Mouse (Mus musculus): ENCODE measurements around the gene Agpat1. TPM values are rescaled to one million over a fixed set of nuclear protein-coding genes. Genes with fewer than 3 reads are reported as not detected.

Gene Agpat1
- polyA plus RNA-seq, 1 experiment from 2014 or later = 64.8 TPM

GRCm38 (mm10) chr17:34604511-34605237 lies 612 bp downstream of the Agpat1 start:
- 15% methylated on average over 24 of the region's 24 CpGs for WGBS

GRCm38 (mm10) chr17:34605609-34606008 lies 1.5 kb downstream of the Agpat1 start:
- peak; percentile 94 for DNase-seq (ENCODE audit: low spot score)
- H3K27me3 ChIP-seq (replicated peaks; ENCODE audit: control insufficient read depth, insufficient read depth, low read length) = no peaks in the 10 kb centered on the region
- H3K9me3 ChIP-seq (ENCODE audit: control insufficient read depth, low read length) = no peaks in the 10 kb centered on the region
- peak overlapping the region; percentile 87 for H3K9ac ChIP-seq (ENCODE audit: low read depth, low read length)
- peak overlapping the region; percentile 95 for H3K4me2 ChIP-seq
- peaks cover 25% of the 10 kb centered on the region for H3K4me1 ChIP-seq (replicated peaks; ENCODE audit: control insufficient read depth, insufficient read depth, low read length)
- 1% methylated on average over 30 of the region's 30 CpGs for WGBS
- peak; percentile 61 for ATAC-seq (replicated peaks; ENCODE audit: low FRiP score)
- H3K4me3 ChIP-seq (ENCODE audit: low read depth, low read length) = peak overlapping the region; percentile 98
- H3K27ac ChIP-seq (ENCODE audit: low read depth, low read length) = peak overlapping the region; percentile 95
- H3K36me3 ChIP-seq (ENCODE audit: control insufficient read depth, insufficient read depth, low read length) = peaks cover 10% of the 10 kb centered on the region; the same call in 1 of the 2 replicates

More at GRCm38 (mm10) chr17:34604511-34605237, 612 bp downstream of the Agpat1 start:
- Histone ChIP-seq H3K9ac (ENCODE audit: low read depth, low read length) (peak overlapping the region; percentile 87), H3K4me3 (ENCODE audit: low read depth, low read length) (peak overlapping the region; percentile 98), H3K36me3 (ENCODE audit: control insufficient read depth, insufficient read depth, low read length) (peaks cover 11% of the 10 kb centered on the region), H3K27me3 (replicated peaks; ENCODE audit: control insufficient read depth, insufficient read depth, low read length) (no peaks in the 10 kb centered on the region), H3K9me3 (ENCODE audit: control insufficient read depth, low read length) (no peaks in the 10 kb centered on the region), H3K4me2 (peak overlapping the region; percentile 95), H3K4me1 (replicated peaks; ENCODE audit: control insufficient read depth, insufficient read depth, low read length) (peaks cover 25% of the 10 kb centered on the region), H3K27ac (ENCODE audit: low read depth, low read length) (peak overlapping the region; percentile 95)
- DNase-seq (ENCODE audit: low spot score) (no peak), ATAC-seq (replicated peaks; ENCODE audit: low FRiP score) (no peak)

- 16% methylated on average over 32 of the region's 32 CpGs for WGBS
- DNase-seq (ENCODE audit: low spot score) = no peak
- Histone ChIP-seq H3K4me1 (replicated peaks; ENCODE audit: control insufficient read depth, insufficient read depth, low read length) (peaks cover 25% of the 10 kb centered on the region), H3K4me3 (ENCODE audit: low read depth, low read length) (peak overlapping the region; percentile 98), H3K36me3 (ENCODE audit: control insufficient read depth, insufficient read depth, low read length) (peaks cover 16% of the 10 kb centered on the region), H3K27me3 (replicated peaks; ENCODE audit: control insufficient read depth, insufficient read depth, low read length) (no peaks in the 10 kb centered on the region), H3K9ac (ENCODE audit: low read depth, low read length) (peak overlapping the region; percentile 87), H3K27ac (ENCODE audit: low read depth, low read length) (peak overlapping the region; percentile 70), H3K4me2 (peak overlapping the region; percentile 95), H3K9me3 (ENCODE audit: control insufficient read depth, low read length) (no peaks in the 10 kb centered on the region)
- ATAC-seq (replicated peaks; ENCODE audit: low FRiP score) = no peak
Observed at GRCm38 (mm10) chr17:34606186-34607039, 2.4 kb downstream of the Agpat1 start.

- H3K27ac ChIP-seq (ENCODE audit: low read depth, low read length) = no peak overlapping the region
- no peaks in the 10 kb centered on the region for H3K9me3 ChIP-seq (ENCODE audit: control insufficient read depth, low read length)
- 0 out of 2 replicates have a peak overlapping the region, but pooled peaks have one; percentile 20 for H3K4me2 ChIP-seq
- no peak overlapping the region for H3K9ac ChIP-seq (ENCODE audit: low read depth, low read length)
- H3K4me1 ChIP-seq (replicated peaks; ENCODE audit: control insufficient read depth, insufficient read depth, low read length) = peaks cover 23% of the 10 kb centered on the region
- ATAC-seq (replicated peaks; ENCODE audit: low FRiP score) (no peak), DNase-seq (ENCODE audit: low spot score) (no peak)
- no peaks in the 10 kb centered on the region for H3K27me3 ChIP-seq (replicated peaks; ENCODE audit: control insufficient read depth, insufficient read depth, low read length)
- H3K36me3 ChIP-seq (ENCODE audit: control insufficient read depth, insufficient read depth, low read length) = peaks cover 20% of the 10 kb centered on the region
- H3K4me3 ChIP-seq (ENCODE audit: low read depth, low read length) = no peak overlapping the region
- 87% methylated on average over 7 of the region's 7 CpGs for WGBS
Observed at GRCm38 (mm10) chr17:34607997-34608396, 3.9 kb downstream of the Agpat1 start.

- H3K9ac ChIP-seq (ENCODE audit: low read depth, low read length) = no peak overlapping the region
- H3K4me2 ChIP-seq = no peak overlapping the region
- no peak overlapping the region for H3K4me3 ChIP-seq (ENCODE audit: low read depth, low read length)
- no peak for DNase-seq (ENCODE audit: low spot score)
- peaks cover 24% of the 10 kb centered on the region for H3K4me1 ChIP-seq (replicated peaks; ENCODE audit: control insufficient read depth, insufficient read depth, low read length)
- 94% methylated on average over 8 of the region's 8 CpGs for WGBS
- no peak overlapping the region for H3K27ac ChIP-seq (ENCODE audit: low read depth, low read length)
- no peak for ATAC-seq (replicated peaks; ENCODE audit: low FRiP score)
- no peaks in the 10 kb centered on the region for H3K27me3 ChIP-seq (replicated peaks; ENCODE audit: control insufficient read depth, insufficient read depth, low read length)
- peaks cover 26% of the 10 kb centered on the region for H3K36me3 ChIP-seq (ENCODE audit: control insufficient read depth, insufficient read depth, low read length)
- no peaks in the 10 kb centered on the region for H3K9me3 ChIP-seq (ENCODE audit: control insufficient read depth, low read length)
Observed at GRCm38 (mm10) chr17:34611050-34611449, 7.0 kb downstream of the Agpat1 start.

GRCm38 (mm10) chr17:34613054-34613645 lies 9.1 kb downstream of the Agpat1 start:
- Histone ChIP-seq H3K27ac (ENCODE audit: low read depth, low read length) (peak overlapping the region; percentile 71), H3K9ac (ENCODE audit: low read depth, low read length) (peak overlapping the region; percentile 20; the same call in 1 of the 2 replicates), H3K4me3 (ENCODE audit: low read depth, low read length) (no peak overlapping the region), H3K27me3 (replicated peaks; ENCODE audit: control insufficient read depth, insufficient read depth, low read length) (no peaks in the 10 kb centered on the region), H3K36me3 (ENCODE audit: control insufficient read depth, insufficient read depth, low read length) (peaks cover 26% of the 10 kb centered on the region), H3K4me1 (replicated peaks; ENCODE audit: control insufficient read depth, insufficient read depth, low read length) (peaks cover 13% of the 10 kb centered on the region), H3K4me2 (no peak overlapping the region), H3K9me3 (ENCODE audit: control insufficient read depth, low read length) (no peaks in the 10 kb centered on the region)
- ATAC-seq (replicated peaks; ENCODE audit: low FRiP score) (peak; percentile 58), DNase-seq (ENCODE audit: low spot score) (no peak)
- WGBS = 59% methylated on average over 11 of the region's 11 CpGs

- H3K9me3 ChIP-seq (ENCODE audit: control insufficient read depth, low read length) = no peaks in the 10 kb centered on the region
- WGBS = 89% methylated on average over 10 of the region's 10 CpGs
- no peaks in the 10 kb centered on the region for H3K27me3 ChIP-seq (replicated peaks; ENCODE audit: control insufficient read depth, insufficient read depth, low read length)
- peaks cover 9% of the 10 kb centered on the region for H3K4me1 ChIP-seq (replicated peaks; ENCODE audit: control insufficient read depth, insufficient read depth, low read length)
- 0 out of 2 replicates have a peak overlapping the region, but pooled peaks have one; percentile 20 for H3K9ac ChIP-seq (ENCODE audit: low read depth, low read length)
- DNase-seq (ENCODE audit: low spot score) (no peak), ATAC-seq (replicated peaks; ENCODE audit: low FRiP score) (no peak; the same call in 1 of the 2 replicates)
- H3K27ac ChIP-seq (ENCODE audit: low read depth, low read length) = peak overlapping the region; percentile 71; the same call in 1 of the 2 replicates
- H3K36me3 ChIP-seq (ENCODE audit: control insufficient read depth, insufficient read depth, low read length) = peaks cover 26% of the 10 kb centered on the region
- no peak overlapping the region for H3K4me3 ChIP-seq (ENCODE audit: low read depth, low read length)
- no peak overlapping the region for H3K4me2 ChIP-seq
Observed at GRCm38 (mm10) chr17:34613830-34614229, 9.8 kb downstream of the Agpat1 start.

- no peak for ATAC-seq (replicated peaks; ENCODE audit: low FRiP score)
- H3K4me3 ChIP-seq (ENCODE audit: low read depth, low read length) = no peak within 1 kb of the TSS
- H3K4me2 ChIP-seq = no peak within 1 kb of the TSS
- WGBS = 77% methylated on average over 6 of the region's 6 CpGs
- no peak within 1 kb of the TSS for H3K9ac ChIP-seq (ENCODE audit: low read depth, low read length)
- peaks cover 18% of the 10 kb centered on the region for H3K36me3 ChIP-seq (ENCODE audit: control insufficient read depth, insufficient read depth, low read length)
- DNase-seq (ENCODE audit: low spot score) = no peak
- H3K9me3 ChIP-seq (ENCODE audit: control insufficient read depth, low read length) = no peaks in the 10 kb centered on the region
- H3K4me1 ChIP-seq (replicated peaks; ENCODE audit: control insufficient read depth, insufficient read depth, low read length) = peaks cover 9% of the 10 kb centered on the region
- no peak within 1 kb of the TSS; the same call in 1 of the 2 replicates for H3K27ac ChIP-seq (ENCODE audit: low read depth, low read length)
- no peaks in the 10 kb centered on the region for H3K27me3 ChIP-seq (replicated peaks; ENCODE audit: control insufficient read depth, insufficient read depth, low read length)
Observed at GRCm38 (mm10) chr17:34615871-34616270, 11.8 kb downstream of the Agpat1 start, which contains the start of gene Egfl8. Egfl8 (minus strand) TSS chr17:34615971.
